Mouse (Mus musculus): ENCODE data around the gene Sbf1. TPM values are rescaled to one million over a fixed set of nuclear protein-coding genes. Genes with fewer than 3 reads are reported as not detected.

Sbf1 gene
- polyA plus RNA-seq (2012; rRNA removed): 149 and 165 TPM in 2 replicates

DNA sequence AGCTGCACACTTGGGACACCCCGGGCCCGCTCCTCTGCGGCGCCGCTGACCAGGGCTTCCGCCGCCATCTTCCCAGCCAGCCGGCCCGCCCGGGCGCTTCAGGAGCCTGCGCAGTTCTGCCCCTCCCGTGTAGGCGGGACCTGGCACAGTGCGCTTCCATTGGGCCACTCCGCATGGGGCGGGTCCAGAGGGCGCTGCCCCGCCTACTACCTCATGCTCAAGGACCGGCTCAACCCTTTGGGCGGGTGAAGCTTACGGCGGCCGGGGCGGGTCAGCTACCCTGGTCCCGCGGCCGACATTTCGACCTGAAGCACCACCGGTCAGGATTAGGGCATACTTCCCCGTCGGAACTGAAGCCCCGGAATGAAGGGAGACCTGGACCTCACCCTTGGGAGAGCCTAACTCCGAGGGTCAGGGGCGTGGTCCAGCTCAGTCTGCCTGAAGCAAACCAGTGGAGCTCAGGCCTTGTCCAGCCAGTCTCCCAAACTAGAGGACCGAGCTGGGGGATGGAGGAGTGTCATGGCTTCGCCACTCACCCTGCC lies at the start of gene Sbf1:
Gene Sbf1, minus strand, starts transcription at position 122 of the 542 bp plus-strand sequence.

DNA sequence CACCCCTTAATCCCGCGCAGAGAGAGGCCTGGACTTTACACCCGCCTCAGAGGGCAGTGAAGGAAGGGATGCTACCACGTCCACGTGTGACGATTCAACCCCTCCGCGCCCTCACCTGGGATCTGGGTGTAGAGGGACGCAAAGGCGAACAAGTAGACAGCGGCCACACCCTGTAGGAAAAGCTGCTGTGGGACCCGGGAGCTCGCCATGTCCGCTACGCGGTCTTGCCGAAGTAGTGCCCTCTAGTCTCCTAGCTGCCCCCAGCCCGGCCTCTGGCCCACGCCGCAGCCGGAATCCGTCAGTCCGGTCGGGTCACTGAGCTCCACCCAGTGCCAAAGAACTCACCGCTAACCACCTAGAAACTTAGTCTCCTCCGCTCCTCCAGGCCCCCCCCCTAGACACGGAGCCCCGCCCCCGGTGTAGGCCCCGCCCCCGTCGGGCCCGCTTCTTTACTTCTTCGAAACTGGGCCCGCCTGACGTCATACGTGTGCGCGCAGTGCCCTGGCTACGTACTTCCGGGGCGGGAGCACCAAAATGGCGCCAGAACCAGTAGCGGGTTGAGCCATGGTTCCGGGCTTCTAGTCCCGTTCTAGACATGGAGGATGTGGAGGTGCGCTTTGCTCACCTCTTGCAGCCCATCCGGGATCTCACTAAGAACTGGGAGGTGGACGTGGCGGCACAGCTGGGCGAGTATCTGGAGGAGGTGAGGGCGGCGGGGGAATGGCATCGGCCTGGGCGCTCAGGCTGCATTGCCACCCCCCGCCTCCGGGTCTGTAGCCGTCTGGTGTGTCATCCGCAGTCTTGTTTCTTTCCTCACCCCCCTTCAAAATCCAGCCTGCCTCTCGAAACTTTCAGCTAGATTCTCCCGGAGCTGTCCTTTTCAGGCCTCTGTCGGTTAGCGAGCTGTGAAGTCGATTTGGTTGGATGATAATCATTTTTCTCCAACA lies 40.4 kb upstream of the Sbf1 start, which contains the start of the genes Lmf2 and Ncaph2:
Gene Lmf2, minus strand, starts transcription at position 419 of the 947 bp plus-strand sequence.
Gene Ncaph2, plus strand, starts transcription at position 479 of the 947 bp plus-strand sequence.

DNA sequence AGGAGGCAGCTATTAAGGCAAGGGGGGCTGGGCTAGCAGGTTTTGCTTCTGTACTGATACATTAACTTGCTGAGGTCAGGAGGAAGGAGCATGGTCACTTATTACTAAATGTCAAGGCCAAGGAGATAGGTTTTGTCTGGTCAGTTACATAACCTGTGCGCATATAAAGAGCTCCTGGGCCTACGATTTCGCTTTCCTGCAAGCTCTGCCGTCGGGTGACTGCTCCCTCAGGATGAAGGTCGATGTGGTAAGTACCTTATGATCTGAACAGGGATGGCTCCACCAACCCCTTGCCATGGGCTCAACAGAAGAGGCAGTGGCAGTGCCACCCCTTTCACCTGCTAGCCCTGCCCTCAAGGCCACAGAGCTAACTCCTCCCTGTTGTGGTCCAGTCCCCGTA lies 19.2 kb upstream of the Sbf1 start, which contains the start of gene Miox:
Gene Miox, plus strand, starts transcription at position 128 of the 400 bp plus-strand sequence.

DNA sequence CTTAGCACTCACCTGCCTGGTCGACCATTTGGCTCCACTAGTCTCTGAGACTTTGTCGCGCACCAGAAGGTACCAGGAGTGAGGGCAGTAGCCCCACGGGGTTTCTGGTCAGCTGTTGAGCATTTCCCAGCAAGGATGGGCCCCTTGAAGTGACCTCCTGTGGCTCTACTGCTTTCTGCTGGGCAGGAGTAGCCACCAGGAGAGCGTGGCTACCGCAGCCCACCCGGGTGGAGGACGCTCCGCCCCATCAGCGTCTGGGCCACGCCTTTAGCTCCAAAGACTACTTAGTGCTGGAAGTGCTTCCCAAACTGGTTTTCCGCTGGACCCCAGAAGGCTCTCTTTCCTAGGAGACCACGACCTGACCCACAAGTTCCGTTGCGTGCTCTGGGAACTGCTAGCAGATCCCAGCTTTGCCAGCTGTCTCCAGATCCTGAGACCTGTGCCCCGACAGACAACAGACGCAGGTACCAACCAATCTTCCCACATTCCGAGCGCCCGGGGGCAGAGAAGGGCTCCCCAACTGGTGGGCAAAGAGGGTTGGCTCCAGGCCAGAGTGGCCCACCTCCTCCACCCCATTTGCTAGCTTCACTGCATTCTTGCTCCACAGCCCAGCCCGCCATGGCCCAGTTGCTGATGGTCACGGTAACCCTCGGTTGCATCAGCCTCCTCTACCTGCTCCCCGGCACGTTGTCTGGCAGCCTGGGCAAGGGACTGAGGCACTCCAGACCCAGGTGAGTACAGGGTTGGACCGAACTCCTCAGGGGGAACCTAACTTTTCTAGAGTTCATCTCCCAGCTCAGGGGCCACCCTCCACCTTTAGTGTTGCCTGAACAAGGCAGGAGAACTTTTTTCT lies 7.8 kb upstream of the Sbf1 start, which contains the start of gene Adm2:
Gene Adm2, plus strand, starts transcription at position 51 of the 853 bp plus-strand sequence.

Other genes starting within 250 kb of the Sbf1 start
- 31.3 and 32.3 TPM in 2 replicates for gene Trabd, start 240.2 kb downstream of the Sbf1 start, polyA plus RNA-seq (2012; rRNA removed)
- 36.9 and 39.2 TPM in 2 replicates for gene Selenoo, start 226.2 kb downstream of the Sbf1 start, polyA plus RNA-seq (2012; rRNA removed)
- 33.3 and 39.6 TPM in 2 replicates for gene Tubgcp6, start 192.2 kb downstream of the Sbf1 start, polyA plus RNA-seq (2012; rRNA removed)
- gene Hdac10, start 186.6 kb downstream of the Sbf1 start, polyA plus RNA-seq (2012; rRNA removed): 59.9 and 61.6 TPM in 2 replicates
- gene Mapk12, start 174.6 kb downstream of the Sbf1 start, polyA plus RNA-seq (2012; rRNA removed): 9.2 and 9.8 TPM in 2 replicates
- gene Mapk11, start 165.7 kb downstream of the Sbf1 start, polyA plus RNA-seq (2012; rRNA removed): 58.0 and 67.9 TPM in 2 replicates
- gene Plxnb2, start 134.5 kb downstream of the Sbf1 start, polyA plus RNA-seq (2012; rRNA removed): 134 and 141 TPM in 2 replicates
- 162 TPM in 2 replicates for gene Dennd6b, start 118.8 kb downstream of the Sbf1 start, polyA plus RNA-seq (2012; rRNA removed)
- gene Ppp6r2, start 103.8 kb downstream of the Sbf1 start, polyA plus RNA-seq (2012; rRNA removed): 132 and 135 TPM in 2 replicates
- 0.07 TPM in 1 of 2 replicates, not detected in the other for gene Adm2, start 7.4 kb upstream of the Sbf1 start, polyA plus RNA-seq (2012; rRNA removed)
- not detected in 2 replicates for gene Miox, start 19.1 kb upstream of the Sbf1 start, polyA plus RNA-seq (2012; rRNA removed)
- 15.9 and 17.0 TPM in 2 replicates for gene Lmf2, start 40.3 kb upstream of the Sbf1 start, polyA plus RNA-seq (2012; rRNA removed)
- gene Ncaph2, start 40.4 kb upstream of the Sbf1 start, polyA plus RNA-seq (2012; rRNA removed): 104 and 105 TPM in 2 replicates
- gene Sco2, start 58.5 kb upstream of the Sbf1 start, polyA plus RNA-seq (2012; rRNA removed): 34.5 and 37.7 TPM in 2 replicates
- gene Tymp, start 61.7 kb upstream of the Sbf1 start, polyA plus RNA-seq (2012; rRNA removed): 3.2 and 3.9 TPM in 2 replicates
- gene Odf3b, start 64.0 kb upstream of the Sbf1 start, polyA plus RNA-seq (2012; rRNA removed): 2.2 and 4.6 TPM in 2 replicates
- gene Klhdc7b, start 69.6 kb upstream of the Sbf1 start, polyA plus RNA-seq (2012; rRNA removed): 0.03 and 0.04 TPM in 2 replicates
- 0.23 and 0.26 TPM in 2 replicates for gene Syce3, start 95.2 kb upstream of the Sbf1 start, polyA plus RNA-seq (2012; rRNA removed)
- gene Cpt1b, start 110.6 kb upstream of the Sbf1 start, polyA plus RNA-seq (2012; rRNA removed): 6.2 and 8.1 TPM in 2 replicates
- 3.3 and 3.4 TPM in 2 replicates for gene C730034F03Rik, start 114.3 kb upstream of the Sbf1 start, polyA plus RNA-seq (2012; rRNA removed)
- gene Gm44502, start 114.4 kb upstream of the Sbf1 start, polyA plus RNA-seq (2012; rRNA removed): 0.11 and 0.19 TPM in 2 replicates
- gene Chkb, start 114.6 kb upstream of the Sbf1 start, polyA plus RNA-seq (2012; rRNA removed): 87.4 and 92.5 TPM in 2 replicates
- gene Mapk8ip2, start 138.6 kb upstream of the Sbf1 start, polyA plus RNA-seq (2012; rRNA removed): 85.6 and 93.4 TPM in 2 replicates
- 36.4 and 36.7 TPM in 2 replicates for gene Arsa, start 162.1 kb upstream of the Sbf1 start, polyA plus RNA-seq (2012; rRNA removed)
- 41.7 and 44.4 TPM in 2 replicates for gene Shank3, start 184.3 kb upstream of the Sbf1 start, polyA plus RNA-seq (2012; rRNA removed)

Data from central nervous system, embryonic 18 days (tissue).